Mouse (Mus musculus) testis, adult 2 months (tissue): ENCODE measurements around the gene Slc6a21.

ENCODE experiments used
- CTCF ChIP-seq: fragments of 200-500 bp; IDR thresholded peaks from 2 replicates; pipeline ENCODE4 v1.5.1; 2012; ENCODE audit warnings: low read depth, mild to moderate bottlenecking, inconsistent platforms, low read length, moderate library complexity; ENCODE audit not compliant: control insufficient read depth, insufficient read depth, insufficient replicate concordance
- POLR2A ChIP-seq: fragments of 200-500 bp; IDR thresholded peaks from 2 replicates; pipeline ENCODE4 v1.6.1; 2012; ENCODE audit warnings: low read depth, mild to moderate bottlenecking, inconsistent platforms, low read length, moderate library complexity; ENCODE audit not compliant: control insufficient read depth

- no peak for TF ChIP-seq CTCF
- no peak for TF ChIP-seq POLR2A
Measured at GRCm38 (mm10) chr7:45334605-45335004, 57.3 kb downstream of the Slc6a21 start.
